Mouse (Mus musculus) midbrain, postnatal 0 days (tissue): ENCODE measurements around the gene Iqschfp. TPM values are rescaled to one million over a fixed set of nuclear protein-coding genes. Genes with fewer than 3 reads are reported as not detected.
A peak's percentile ranks its signal among the peaks of the same experiment; 100 is the strongest.

Experiments used
- ATAC-seq: fragments of 200-750 bp; cut with Nextera tagmentation; 2 replicates; pipeline ENCODE4 v1.8.0; 2017; ENCODE audit warnings: moderate number of reproducible peaks, mild to moderate bottlenecking, moderate TSS enrichment, moderate library complexity; ENCODE audit not compliant: low FRiP score
- DNase-seq: peaks from one replicate; pipeline ENCODE4 v3.0.0-alpha.2; 2015; ENCODE audit warnings: low spot score
- H3K27ac ChIP-seq: fragments of 300-500 bp; sonication (generic); 2 replicates; pipeline ENCODE4 v1.5.1; 2014; ENCODE audit warnings: low read depth, mild to moderate bottlenecking, low read length, mixed read lengths
- H3K27me3 ChIP-seq: fragments of 300-500 bp; sonication (generic); 2 replicates; pipeline ENCODE4 v1.6.1; 2014; ENCODE audit warnings: low read length, control low read depth, mixed read lengths; ENCODE audit not compliant: insufficient read depth
- H3K36me3 ChIP-seq: fragments of 300-500 bp; sonication (generic); 2 replicates; pipeline ENCODE4 v1.6.1; 2014; ENCODE audit warnings: low read length, control low read depth, mixed read lengths; ENCODE audit not compliant: insufficient read depth
- H3K4me1 ChIP-seq: fragments of 300-500 bp; sonication (generic); 2 replicates; pipeline ENCODE4 v1.6.1; 2014; ENCODE audit warnings: mild to moderate bottlenecking, control low read depth, antibody characterized with exemption, low read length, mixed read lengths; ENCODE audit not compliant: insufficient read depth
- H3K4me2 ChIP-seq: fragments of 300-500 bp; sonication (generic); 2 replicates; pipeline ENCODE4 v1.6.1; 2014; ENCODE audit warnings: low read depth, mild to moderate bottlenecking, low read length, mixed read lengths; ENCODE audit not compliant: poor library complexity, severe bottlenecking
- H3K4me3 ChIP-seq: fragments of 300-500 bp; sonication (generic); 2 replicates; pipeline ENCODE4 v1.5.1; 2014; ENCODE audit warnings: low read depth, mild to moderate bottlenecking, low read length, moderate library complexity
- H3K9ac ChIP-seq: fragments of 300-500 bp; sonication (generic); replicated peaks from 2 replicates; pipeline ENCODE4 v1.6.1; 2014; ENCODE audit warnings: mild to moderate bottlenecking, low read length, moderate library complexity, mixed read lengths; ENCODE audit not compliant: poor library complexity, severe bottlenecking
- H3K9me3 ChIP-seq: fragments of 300-500 bp; sonication (generic); 2 replicates; pipeline ENCODE4 v1.6.1; 2016; ENCODE audit warnings: low read length, control low read depth
- CTCF ChIP-seq: IDR thresholded peaks from 2 replicates; pipeline ENCODE4 v1.5.1; 2016; ENCODE audit warnings: antibody characterized with exemption, mild to moderate bottlenecking
- WGBS: fragments of 180-500 bp; shearing (Covaris S2); extraction: QIAGEN DNeasy Blood & Tissue Kit; methylation state at CpG from one replicate; pipeline ENCODE4 v1.1.7; 2014; 5-methylcytosine and 5-hydroxymethylcytosine counted together
- polyA plus RNA-seq: library from polyadenylated mRNA; unstranded; fragments of >200 nt; fragmentation: Nextera tagmentation; extraction: Ambion mirVana; gene quantifications from 2 replicates; pipeline ENCODE4 v1.2.1, GENCODE M21; 2015
- total RNA-seq: library from RNA; depleted of rRNA; stranded (reverse); fragments of >200 nt; gene quantifications from 2 replicates; pipeline ENCODE4 v1.2.3, GENCODE M21; 2014

The Iqschfp gene
- total and polyA plus RNA-seq, 2 experiments from 2014 or later, result 4.5 to 5.7 TPM

DNA sequence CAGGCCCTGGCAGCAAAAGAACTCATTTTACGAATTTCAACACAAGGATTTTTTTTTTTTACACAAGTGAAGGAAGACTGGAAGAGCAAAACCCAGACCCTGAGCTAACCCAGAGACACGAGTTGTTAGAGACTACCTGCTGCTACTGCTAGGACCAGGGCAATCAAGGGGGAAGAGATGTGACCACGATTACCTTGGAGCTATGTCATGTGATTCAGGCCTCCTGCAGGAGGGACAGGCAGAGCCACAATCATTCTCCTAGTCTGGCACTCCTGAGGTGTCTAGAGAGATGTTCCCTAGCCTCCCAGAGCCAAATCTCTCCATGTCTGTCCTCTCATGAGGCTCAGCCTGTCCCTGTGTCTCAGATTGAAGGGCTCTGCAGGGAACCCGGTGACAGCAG lies 634.4 kb downstream of the Iqschfp start:
- Histone ChIP-seq H3K4me3 (no peak overlapping the region), H3K4me2 (no peak overlapping the region), H3K27ac (no peak overlapping the region), H3K27me3 (no peaks in the 10 kb centered on the region), H3K9ac (no peak overlapping the region), H3K9me3 (no peaks in the 10 kb centered on the region), H3K36me3 (no peaks in the 10 kb centered on the region), H3K4me1 (no peaks in the 10 kb centered on the region)
- WGBS, result 57% methylated on average over 4 of the region's 4 CpGs
- no peak for ATAC-seq
- DNase-seq, result no peak
- TF ChIP-seq CTCF, result no peak

DNA sequence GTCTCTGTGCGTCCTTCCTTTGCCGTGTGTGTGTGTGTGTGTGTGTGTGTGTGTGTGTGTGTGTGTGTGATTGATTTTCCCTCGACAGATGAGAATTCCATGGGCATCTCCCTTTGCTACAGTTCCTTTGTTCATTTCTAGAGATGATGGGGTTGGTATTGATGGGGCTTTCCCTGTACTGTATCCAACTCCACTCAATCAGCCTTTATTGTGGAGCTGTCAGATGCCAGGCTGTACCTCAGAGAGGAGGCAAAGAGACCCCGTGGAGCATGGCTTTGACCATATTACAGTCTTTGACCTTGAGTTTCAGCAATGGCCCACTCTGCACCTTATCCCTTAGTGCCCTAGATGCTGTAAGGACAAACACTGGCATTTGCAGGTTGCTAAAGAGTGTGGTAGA lies 635.1 kb downstream of the Iqschfp start:
- DNase-seq (no peak), ATAC-seq (no peak)
- H3K4me3 ChIP-seq, result no peak overlapping the region
- H3K27me3 ChIP-seq, result no peaks in the 10 kb centered on the region
- H3K9ac ChIP-seq, result no peak overlapping the region
- no peak overlapping the region for H3K4me2 ChIP-seq
- no peak for TF ChIP-seq CTCF
- H3K9me3 ChIP-seq, result no peaks in the 10 kb centered on the region
- H3K4me1 ChIP-seq, result no peaks in the 10 kb centered on the region
- no peak overlapping the region for H3K27ac ChIP-seq
- 69% methylated on average over 4 of the region's 4 CpGs for WGBS
- no peaks in the 10 kb centered on the region for H3K36me3 ChIP-seq

DNA sequence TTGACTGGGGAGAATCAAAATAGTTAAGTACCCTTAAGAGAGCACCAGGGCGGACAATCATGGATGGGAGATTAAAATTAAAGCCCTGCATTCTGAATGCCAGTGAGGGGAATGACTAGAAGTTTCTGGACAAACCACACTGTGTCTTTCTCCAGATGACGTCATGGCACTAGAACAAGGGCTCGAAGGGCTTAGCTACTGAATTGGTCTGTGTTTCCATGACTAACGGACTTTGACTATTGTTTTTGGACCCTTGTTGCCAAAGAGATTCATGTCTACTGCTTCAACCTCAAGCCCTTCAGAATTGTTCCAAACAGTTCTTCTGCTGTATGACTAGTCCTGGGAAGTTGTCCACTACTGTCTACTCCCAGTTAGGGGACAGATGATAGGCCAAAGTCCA lies 639.9 kb downstream of the Iqschfp start:
- Histone ChIP-seq H3K4me2 (no peak overlapping the region), H3K27ac (no peak overlapping the region), H3K4me3 (no peak overlapping the region), H3K9ac (no peak overlapping the region), H3K4me1 (no peaks in the 10 kb centered on the region), H3K27me3 (no peaks in the 10 kb centered on the region), H3K36me3 (no peaks in the 10 kb centered on the region), H3K9me3 (no peaks in the 10 kb centered on the region)
- ATAC-seq, result no peak
- WGBS, result 82% methylated on average over 4 of the region's 4 CpGs
- no peak for TF ChIP-seq CTCF
- no peak for DNase-seq

DNA sequence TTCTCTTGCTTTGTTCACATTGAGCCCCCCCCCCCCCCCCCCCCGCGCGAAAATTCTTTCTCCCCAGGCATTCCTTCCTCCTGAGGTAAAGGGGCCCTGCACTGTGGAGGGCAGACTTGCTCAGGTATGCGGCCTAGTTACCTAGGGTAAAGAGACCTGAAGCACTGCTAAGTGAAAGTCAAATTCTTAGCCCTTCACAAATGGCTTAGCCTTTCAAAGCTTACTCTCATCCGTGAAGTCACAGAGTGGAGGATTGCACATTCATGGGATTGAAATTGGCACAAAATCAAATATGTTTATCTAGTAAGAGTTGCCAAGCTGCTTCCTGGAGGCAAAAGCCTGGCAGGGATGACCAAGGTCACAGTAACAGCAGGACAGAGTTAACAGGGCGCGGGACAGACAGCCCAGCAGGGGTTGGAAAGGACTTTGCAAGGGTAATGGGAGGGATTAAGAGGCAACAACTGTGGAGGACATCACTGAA lies 642.6 kb downstream of the Iqschfp start:
- no peak overlapping the region for H3K4me3 ChIP-seq
- no peaks in the 10 kb centered on the region for H3K9me3 ChIP-seq
- no peak overlapping the region for H3K4me2 ChIP-seq
- no peak for ATAC-seq
- no peak for TF ChIP-seq CTCF
- no peaks in the 10 kb centered on the region for H3K27me3 ChIP-seq
- no peak overlapping the region for H3K9ac ChIP-seq
- WGBS, result 22% methylated on average over 4 of the region's 7 CpGs
- no peaks in the 10 kb centered on the region for H3K4me1 ChIP-seq
- peak; percentile 46 for DNase-seq
- no peak overlapping the region for H3K27ac ChIP-seq
- H3K36me3 ChIP-seq, result no peaks in the 10 kb centered on the region

DNA sequence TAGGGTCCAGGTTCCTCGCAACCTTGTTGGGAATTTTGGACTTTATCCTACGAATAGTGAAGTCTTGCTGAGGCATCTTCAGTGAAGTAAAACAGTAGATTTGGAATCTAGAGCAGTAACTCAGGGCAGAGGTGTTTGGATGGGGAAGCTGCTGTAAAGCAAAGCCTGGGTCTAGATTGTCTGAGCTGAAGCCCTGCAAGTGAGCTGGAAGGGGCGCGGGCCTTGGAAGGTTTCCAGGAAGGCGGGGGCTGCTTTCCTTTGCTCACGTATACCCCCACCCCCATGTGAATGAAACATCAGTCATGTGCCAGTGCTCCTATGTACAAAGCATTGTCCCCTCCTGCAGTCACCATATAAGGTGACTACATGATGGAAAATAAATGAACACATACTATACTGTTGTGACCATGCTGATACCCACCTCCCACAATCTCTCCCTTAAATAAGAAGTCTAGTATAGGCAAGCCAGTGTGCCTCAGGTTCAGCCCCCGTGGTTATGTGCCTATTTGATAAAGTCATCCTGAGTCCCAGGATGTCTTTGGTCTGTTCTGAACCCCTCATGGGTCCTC lies 643.2 kb downstream of the Iqschfp start:
- H3K27ac ChIP-seq, result no peak overlapping the region
- H3K27me3 ChIP-seq, result no peaks in the 10 kb centered on the region
- ATAC-seq, result no peak
- WGBS, result 77% methylated on average over 7 of the region's 7 CpGs
- no peak for TF ChIP-seq CTCF
- no peaks in the 10 kb centered on the region for H3K9me3 ChIP-seq
- no peak overlapping the region for H3K4me3 ChIP-seq
- no peak overlapping the region for H3K9ac ChIP-seq
- no peak for DNase-seq
- no peak overlapping the region for H3K4me2 ChIP-seq
- H3K36me3 ChIP-seq, result no peaks in the 10 kb centered on the region
- no peaks in the 10 kb centered on the region for H3K4me1 ChIP-seq

DNA sequence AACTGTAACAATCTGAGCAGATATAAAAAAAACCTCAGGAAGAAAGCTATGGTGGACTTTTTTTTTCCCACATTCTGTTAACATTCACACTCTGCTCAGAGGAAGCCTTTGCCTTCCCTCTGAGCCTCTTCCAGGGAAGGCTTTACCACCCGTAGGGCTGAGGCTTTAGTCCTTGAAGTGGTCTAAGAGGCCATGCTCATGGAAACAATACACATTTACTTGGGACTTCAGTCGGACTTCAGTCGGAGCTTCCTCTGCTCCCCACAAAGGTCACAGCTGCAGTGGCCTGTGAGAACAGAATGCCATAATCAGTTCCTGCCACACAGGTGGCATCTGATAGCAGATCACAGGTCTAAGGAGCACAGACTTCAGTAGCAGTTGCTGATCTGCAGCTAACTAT lies 644.0 kb downstream of the Iqschfp start:
- H3K9ac ChIP-seq, result no peak overlapping the region
- no peak for TF ChIP-seq CTCF
- no peak overlapping the region for H3K27ac ChIP-seq
- no peaks in the 10 kb centered on the region for H3K27me3 ChIP-seq
- no peaks in the 10 kb centered on the region for H3K9me3 ChIP-seq
- DNase-seq (no peak), ATAC-seq (no peak)
- WGBS, result 32% methylated on average over 3 of the region's 3 CpGs
- no peak overlapping the region for H3K4me3 ChIP-seq
- H3K36me3 ChIP-seq, result no peaks in the 10 kb centered on the region
- no peak overlapping the region for H3K4me2 ChIP-seq
- no peaks in the 10 kb centered on the region for H3K4me1 ChIP-seq
